Mouse (Mus musculus): Measurements from ENCODE around the gene Ugt1a2.
"Not testable (repeated sequence)": the region's sequence is repeated elsewhere in the genome, so short reads cannot be mapped to it uniquely, and the experiment has no call there.

Ugt1a2 gene

GRCm38 (mm10) chr1:88218051-88218450 lies 17.6 kb downstream of the Ugt1a2 start:
- no peak for DNase-seq (ENCODE audit: low spot score in 2 of 2)

GRCm38 (mm10) chr1:88218591-88218990 lies 18.2 kb downstream of the Ugt1a2 start:
- no peak for DNase-seq (ENCODE audit: low spot score in 2 of 2)

- no peak for DNase-seq (ENCODE audit: low spot score in 2 of 2)
Observed at GRCm38 (mm10) chr1:88219054-88219453, 18.7 kb downstream of the Ugt1a2 start.

- DNase-seq (ENCODE audit: low spot score in 2 of 2), result no peak
Observed at GRCm38 (mm10) chr1:88220336-88220735, 19.9 kb downstream of the Ugt1a2 start.

- DNase-seq (ENCODE audit: low spot score in 2 of 2), result no peak
Observed at GRCm38 (mm10) chr1:88222216-88222615, 21.8 kb downstream of the Ugt1a2 start.

- DNase-seq (ENCODE audit: low spot score in 2 of 2), result not testable (repeated sequence)
Observed at GRCm38 (mm10) chr1:88223011-88223515, 22.7 kb downstream of the Ugt1a2 start.

- DNase-seq (ENCODE audit: low spot score in 2 of 2), result no peak
Observed at GRCm38 (mm10) chr1:88223591-88223990, 23.2 kb downstream of the Ugt1a2 start.

GRCm38 (mm10) chr1:88224029-88224776 lies 23.8 kb downstream of the Ugt1a2 start:
- no peak for DNase-seq (ENCODE audit: low spot score in 2 of 2)

GRCm38 (mm10) chr1:88225301-88225700 lies 24.9 kb downstream of the Ugt1a2 start:
- not testable (repeated sequence) for DNase-seq (ENCODE audit: low spot score in 2 of 2)

GRCm38 (mm10) chr1:88225741-88226140 lies 25.3 kb downstream of the Ugt1a2 start:
- DNase-seq (ENCODE audit: low spot score in 2 of 2), result no peak

GRCm38 (mm10) chr1:88226670-88227379 lies 26.4 kb downstream of the Ugt1a2 start, which contains the start of gene Mroh2a:
Gene Mroh2a, plus strand, starts transcription at chr1:88226986.
- DNase-seq (ENCODE audit: low spot score in 2 of 2), result no peak

- no peak for DNase-seq (ENCODE audit: low spot score in 2 of 2)
Observed at GRCm38 (mm10) chr1:88227482-88227881, 27.1 kb downstream of the Ugt1a2 start.

- DNase-seq (ENCODE audit: low spot score in 2 of 2), result no peak
Observed at GRCm38 (mm10) chr1:88228121-88228520, 27.7 kb downstream of the Ugt1a2 start.

GRCm38 (mm10) chr1:88229566-88229965 lies 29.2 kb downstream of the Ugt1a2 start:
- no peak for DNase-seq (ENCODE audit: low spot score in 2 of 2)

- DNase-seq (ENCODE audit: low spot score in 2 of 2), result no peak
Observed at GRCm38 (mm10) chr1:88229986-88230385, 29.6 kb downstream of the Ugt1a2 start.

- DNase-seq (ENCODE audit: low spot score in 2 of 2), result no peak
Observed at GRCm38 (mm10) chr1:88230421-88230820, 30.0 kb downstream of the Ugt1a2 start.

GRCm38 (mm10) chr1:88230981-88231802 lies 30.8 kb downstream of the Ugt1a2 start:
- DNase-seq (ENCODE audit: low spot score in 2 of 2), result no peak

- DNase-seq (ENCODE audit: low spot score in 2 of 2), result no peak
Observed at GRCm38 (mm10) chr1:88231803-88232499, 31.6 kb downstream of the Ugt1a2 start.

GRCm38 (mm10) chr1:88232664-88233380 lies 32.4 kb downstream of the Ugt1a2 start:
- DNase-seq (ENCODE audit: low spot score in 2 of 2), result peak in 1 of 2 experiments; percentile 6

GRCm38 (mm10) chr1:88233421-88234247 lies 33.2 kb downstream of the Ugt1a2 start:
- DNase-seq (ENCODE audit: low spot score in 2 of 2), result no peak
